Mouse (Mus musculus): ENCODE results near the gene Apon.

DNA sequence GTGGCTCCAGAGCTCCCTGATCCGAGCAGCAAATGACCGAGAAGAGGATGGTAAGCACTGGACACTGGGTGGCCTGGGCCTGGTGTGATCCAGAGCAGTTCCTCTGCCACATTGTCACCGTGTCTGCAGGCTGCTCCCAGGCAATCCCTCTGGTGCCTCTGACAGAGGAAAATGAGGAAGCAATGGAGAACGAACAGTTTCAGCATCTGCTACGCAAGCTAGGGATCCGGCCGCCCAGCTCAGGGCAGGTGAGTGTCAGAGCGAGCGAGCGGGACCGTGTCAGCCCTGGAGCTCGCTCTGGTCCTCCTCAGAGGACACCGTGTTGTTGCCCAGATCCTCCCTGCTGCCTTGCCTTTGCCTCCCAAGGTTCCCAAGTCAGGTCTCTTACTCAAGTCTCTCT, 3.3 kb upstream of the Apon start:
- TF ChIP-seq CTCF (IDR thresholded peaks at IDR 0.05; ENCODE audit: low read depth, low read length): no peak
- no peak for TF ChIP-seq POLR2A (IDR thresholded peaks at IDR 0.05; ENCODE audit: extremely low read depth, insufficient read depth, low read length)
